Mouse (Mus musculus) gastrocnemius, postnatal 10 days (tissue): Measurements from ENCODE around the gene Hist1h2bk. TPM values are rescaled to one million over a fixed set of nuclear protein-coding genes. Genes with fewer than 3 reads are reported as not detected.

Source experiments
- DNase-seq: peaks from one replicate; pipeline ENCODE4 v3.0.0; 2021; ENCODE audit warnings: mixed read lengths
- long read RNA-seq, 2 experiments: library from polyadenylated mRNA; stranded (forward); transcript quantifications; one replicate each; pipeline ENCODE4 v2.0.0; 2021
- total RNA-seq, 2 experiments: library from RNA; stranded (reverse); gene quantifications; 2 replicates each; pipeline ENCODE4 v1.2.3; 2021

The Hist1h2bk gene
- 100 to 1,000 TPM; 209 to 249 TPM for total RNA-seq
- long read RNA-seq, experiment 1: 0 reads
- long read RNA-seq, experiment 2: 0 reads

DNA sequence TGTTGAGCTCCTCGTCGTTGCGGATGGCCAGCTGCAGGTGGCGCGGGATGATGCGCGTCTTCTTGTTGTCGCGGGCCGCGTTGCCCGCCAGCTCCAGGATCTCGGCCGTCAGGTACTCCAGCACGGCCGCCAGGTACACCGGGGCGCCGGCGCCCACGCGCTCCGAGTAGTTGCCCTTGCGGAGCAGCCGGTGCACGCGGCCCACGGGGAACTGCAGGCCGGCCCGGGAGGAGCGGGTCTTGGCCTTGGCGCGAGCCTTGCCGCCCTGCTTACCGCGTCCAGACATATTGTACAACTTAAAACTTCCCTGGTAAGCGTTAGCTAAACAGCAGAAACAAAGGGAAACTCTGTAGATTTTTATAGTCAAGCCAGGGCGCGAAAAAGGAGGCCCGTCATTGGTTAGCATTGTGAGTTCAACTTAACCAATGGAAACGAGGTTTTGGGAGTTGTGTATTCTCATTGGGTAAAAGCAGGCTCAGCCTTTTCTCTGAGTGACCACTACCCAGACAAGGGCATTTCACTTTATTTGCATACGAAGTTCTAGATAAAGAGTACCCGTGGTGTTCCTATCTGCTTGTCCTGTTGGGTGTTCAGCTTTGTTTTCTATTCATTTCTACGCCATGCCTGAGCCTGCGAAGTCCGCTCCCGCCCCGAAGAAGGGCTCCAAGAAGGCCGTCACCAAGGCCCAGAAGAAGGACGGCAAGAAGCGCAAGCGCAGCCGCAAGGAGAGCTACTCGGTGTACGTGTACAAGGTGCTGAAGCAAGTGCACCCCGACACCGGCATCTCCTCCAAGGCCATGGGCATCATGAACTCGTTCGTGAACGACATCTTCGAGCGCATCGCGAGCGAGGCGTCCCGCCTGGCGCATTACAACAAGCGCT is at the start of gene Hist1h2bk, which contains the start of gene Hist1h2ah:
Gene Hist1h2bk (plus strand): TSS at position 604 of the 882 bp plus-strand sequence.
Gene Hist1h2ah (minus strand): TSS at position 302 of the 882 bp plus-strand sequence.
- DNase-seq: peak; percentile 64

DNA sequence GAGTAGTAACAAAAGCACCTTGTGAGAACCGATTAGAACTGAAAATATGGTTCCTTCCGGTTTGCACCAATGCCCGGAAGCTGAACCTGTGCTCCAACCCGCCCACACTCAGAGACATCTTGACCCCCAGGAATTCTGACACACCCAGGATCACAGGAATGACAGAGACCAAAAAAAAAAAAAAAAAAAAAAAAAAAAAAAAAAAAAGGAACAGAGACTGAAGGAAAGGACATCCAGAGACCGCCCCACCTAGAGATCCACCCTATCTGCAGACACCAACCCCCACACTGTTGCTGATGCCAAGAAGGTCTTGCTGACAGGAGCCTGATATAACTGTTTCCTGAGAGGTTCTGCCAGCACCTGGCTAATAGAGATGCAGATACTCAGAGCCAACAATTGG is 43.1 kb upstream of the Hist1h2bk start:
- no peak for DNase-seq

DNA sequence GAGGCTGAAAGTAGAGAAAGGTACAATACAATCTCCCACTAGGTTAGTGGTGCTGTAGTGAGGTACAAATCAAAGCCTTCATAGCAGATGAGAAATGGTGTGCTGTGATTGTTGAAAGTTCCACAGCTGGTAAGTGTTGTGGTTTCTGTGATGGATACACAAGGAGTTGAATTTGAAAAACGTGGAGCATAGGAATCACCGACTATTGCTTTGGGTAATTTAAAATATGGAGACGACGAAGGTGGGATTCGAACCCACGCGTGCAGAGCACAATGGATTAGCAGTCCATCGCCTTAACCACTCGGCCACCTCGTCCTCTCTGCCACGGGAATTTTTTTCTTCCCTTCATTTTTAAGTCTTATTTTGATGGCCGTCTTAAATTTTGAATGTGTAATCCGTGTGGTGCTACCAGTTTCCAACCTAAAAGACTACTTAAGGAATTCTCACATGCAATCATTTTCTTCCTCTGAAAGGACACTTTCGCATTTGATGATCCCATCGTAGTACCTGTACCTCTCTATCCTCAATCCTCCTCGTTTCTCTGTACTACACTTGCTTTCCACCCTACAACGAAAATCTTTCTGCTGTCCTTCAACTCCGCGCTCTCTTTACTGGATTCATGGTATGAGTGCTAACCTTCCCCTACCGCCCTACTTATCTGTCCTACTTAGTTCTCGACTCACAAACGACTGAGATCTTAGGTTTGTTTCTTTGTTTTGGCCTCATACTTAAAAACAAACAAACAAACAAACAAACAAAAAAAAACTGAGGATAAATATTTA is 41.5 kb upstream of the Hist1h2bk start:
- DNase-seq: no peak

DNA sequence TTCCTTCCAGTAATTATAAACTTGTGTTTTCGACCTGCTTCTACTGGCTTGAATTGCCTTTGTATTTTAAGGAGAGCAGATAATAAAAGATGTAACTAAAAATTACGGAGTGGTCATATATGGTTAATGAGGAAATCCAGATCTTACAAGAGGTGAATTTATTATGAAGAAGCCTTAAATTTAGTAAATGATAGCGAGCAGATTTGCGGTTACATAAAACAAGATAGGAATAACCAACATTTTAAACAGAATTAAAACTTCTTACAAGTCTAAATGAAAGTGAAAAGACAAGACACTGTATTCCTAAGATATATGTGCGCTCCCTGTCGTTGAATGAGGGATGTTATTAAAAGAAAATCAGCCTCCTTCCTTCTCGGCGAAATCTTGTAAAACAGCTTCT is 40.8 kb upstream of the Hist1h2bk start:
- no peak for DNase-seq

DNA sequence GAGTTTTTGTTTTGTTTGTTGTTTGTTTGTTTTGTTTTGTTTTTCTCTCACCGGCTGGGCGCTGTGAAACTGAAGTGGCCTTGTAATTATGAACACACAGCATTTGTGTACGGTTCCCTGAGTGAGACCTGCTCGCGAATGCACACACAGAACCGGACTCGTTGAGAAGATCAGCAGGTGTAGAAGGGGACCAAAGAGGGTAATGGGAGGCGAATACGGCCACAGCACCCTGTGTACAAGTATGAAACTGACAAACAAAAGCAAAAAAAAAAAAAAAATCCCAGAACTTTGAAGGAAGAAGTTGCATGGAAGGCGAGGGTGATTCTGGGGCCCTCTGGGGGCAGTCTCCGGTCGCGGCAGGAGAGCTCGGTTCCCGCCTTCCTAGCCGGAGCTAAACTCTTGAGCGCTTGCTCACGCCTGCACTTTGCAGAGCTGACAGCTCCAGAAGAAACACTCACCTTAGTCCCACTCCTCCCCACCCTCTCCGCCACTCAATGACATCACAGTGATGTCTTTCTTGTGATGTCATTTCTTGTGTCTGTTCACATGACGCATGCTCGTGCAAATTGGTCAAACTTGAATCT is 40.2 kb upstream of the Hist1h2bk start:
- DNase-seq: no peak

DNA sequence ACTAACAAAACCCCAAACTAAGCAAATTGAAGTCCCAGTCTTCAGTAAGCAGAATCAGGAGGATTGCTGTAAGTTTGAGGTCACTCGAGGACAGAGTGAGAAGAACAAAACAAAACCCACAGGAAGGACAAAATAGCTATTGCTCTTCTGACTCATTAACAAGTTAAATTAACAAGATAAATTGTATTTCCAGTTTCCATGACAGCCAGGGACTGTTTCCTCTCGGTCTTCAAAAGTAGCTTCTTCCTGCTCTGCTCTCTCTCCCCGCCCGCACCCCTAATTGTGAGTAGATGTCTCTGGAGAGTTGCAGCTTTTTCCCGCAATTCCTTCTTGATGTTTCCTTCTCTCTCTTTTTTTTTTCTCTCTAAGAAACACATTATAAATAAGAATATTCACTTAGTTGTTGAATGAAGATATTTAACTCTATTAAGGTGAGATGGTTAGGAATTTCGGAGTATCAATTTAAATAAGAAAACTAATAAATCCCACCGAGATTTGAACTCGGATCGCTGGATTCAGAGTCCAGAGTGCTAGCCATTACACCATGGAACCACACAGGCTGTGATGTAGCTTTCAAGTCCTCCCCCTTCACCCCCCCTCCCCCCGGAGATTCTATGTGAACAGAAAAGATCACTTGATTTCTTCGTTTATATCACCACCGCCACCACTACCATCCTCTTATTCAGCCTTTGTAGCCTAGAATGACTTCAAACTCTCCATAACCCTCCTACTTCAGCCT is 39.4 kb upstream of the Hist1h2bk start:
- no peak for DNase-seq

DNA sequence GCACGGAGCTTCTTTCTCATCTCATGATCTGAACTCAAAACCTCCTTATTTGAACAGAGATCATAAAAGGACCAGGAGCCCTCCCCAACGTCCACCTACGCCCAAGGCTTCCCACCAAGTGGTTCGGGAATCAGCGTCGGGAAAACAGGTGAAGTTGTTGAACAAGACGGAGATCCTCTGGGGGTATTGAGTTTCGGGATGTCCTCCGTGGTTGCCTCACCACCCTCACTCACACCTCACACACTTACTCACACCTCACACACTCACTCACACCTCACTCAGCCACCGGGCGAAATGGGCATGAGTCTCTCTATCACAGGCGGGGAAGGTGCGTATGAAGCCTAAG is 38.9 kb upstream of the Hist1h2bk start:
- no peak for DNase-seq

DNA sequence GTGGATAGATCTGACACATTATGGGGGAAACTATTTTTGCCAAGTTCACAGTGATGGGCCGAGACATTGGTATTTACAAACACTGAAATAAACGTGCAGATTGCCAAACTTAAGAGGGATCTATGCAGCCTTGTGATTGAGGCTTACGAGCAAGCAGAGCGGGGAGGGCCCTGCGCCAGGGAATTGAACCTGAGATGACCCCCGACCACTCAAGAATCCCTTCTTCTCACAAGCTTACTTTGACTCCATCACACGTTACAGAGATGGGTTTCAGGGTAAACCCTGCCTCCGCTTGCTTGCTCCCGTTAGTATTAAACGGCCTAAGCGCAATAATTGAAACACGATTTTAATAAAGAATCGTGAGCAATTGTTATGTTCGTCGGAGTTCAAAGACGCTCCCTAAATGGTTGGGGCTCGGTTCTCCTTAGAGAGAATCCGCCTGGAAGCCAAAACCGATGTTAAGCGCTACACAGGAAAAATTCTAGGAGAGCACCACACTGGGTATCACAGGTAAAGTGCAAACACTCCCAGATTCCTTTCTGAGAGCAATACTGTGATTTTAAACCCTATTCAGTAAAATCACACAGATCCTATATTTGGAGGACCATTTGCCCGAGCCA is 38.4 kb upstream of the Hist1h2bk start:
- no peak for DNase-seq

DNA sequence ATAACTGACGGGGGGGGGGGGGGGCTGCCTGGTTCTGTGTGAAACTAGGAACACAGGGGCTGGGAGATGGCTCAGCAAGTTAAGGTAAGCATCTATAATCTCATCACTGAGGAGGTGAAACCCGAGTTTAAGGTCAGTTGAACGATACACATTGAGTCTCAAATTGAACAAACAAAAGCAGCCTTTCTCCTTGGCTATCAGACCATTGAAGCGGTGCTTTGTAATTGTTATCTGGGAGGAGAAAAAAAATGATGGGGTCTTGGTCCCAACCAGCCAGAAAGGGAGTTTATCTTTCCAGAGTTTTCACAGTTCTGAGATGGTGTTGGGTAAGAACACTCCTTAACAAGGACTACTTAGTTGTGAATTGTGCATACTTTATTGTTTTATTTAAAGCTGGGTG is 37.8 kb upstream of the Hist1h2bk start:
- DNase-seq: no peak

DNA sequence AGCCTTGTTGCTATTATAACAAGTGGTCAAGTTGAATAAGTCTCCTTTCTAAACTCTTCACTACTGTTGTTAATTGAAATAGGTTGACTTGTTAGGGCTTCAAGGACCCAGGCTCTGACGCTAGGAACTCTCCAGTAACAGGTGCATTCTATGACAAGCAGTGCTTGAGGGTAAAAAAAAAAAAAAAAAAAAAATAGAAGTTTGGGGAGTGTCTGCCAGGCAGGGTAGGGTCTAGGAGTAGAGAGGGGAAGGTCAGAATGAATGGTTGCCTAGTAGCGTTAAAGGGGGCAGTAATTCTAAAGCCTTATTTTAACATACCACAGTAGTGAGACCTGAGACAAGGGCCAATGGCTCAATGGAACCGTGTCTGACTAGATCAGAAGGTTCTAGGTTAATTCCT is 37.3 kb upstream of the Hist1h2bk start:
- no peak for DNase-seq

DNA sequence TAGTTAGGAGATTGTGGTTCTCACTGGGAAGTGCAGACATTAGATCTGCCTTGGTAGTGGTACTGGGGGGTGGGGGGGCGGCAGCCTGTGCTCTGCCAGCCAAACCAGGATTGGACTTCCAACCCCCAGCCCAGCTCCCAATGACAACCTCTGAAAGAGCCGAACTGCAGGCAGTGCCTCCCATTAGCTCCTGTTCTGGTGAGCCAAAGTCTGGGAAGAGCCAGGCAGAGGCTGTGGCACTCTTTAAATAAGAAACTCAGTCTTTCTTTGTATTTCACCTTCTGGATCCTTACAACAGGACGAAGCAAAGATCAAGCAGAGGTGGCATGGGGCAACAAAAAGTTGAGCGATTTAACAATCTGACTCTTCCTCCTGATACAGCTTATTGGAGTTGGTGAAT is 36.5 kb upstream of the Hist1h2bk start:
- no peak for DNase-seq

DNA sequence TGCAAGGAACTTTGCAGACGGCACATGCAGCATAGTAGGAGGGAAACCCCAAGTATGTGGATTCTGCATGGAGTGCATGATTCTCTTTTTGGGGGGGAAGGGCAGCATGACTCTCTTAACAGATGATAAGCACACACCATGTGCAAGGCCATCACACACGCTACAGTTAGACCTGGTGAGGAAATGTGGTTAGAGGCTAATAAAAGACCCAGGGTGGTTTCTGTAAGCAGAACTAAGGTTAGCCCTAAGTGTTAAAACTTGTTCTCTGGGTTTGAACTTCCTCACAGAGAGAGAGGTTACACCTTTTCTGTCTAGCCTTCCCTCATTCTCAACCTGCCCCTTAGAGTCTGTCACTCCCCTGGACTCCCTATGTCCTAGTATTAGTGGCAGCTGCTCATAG is 34.3 kb upstream of the Hist1h2bk start:
- no peak for DNase-seq

DNA sequence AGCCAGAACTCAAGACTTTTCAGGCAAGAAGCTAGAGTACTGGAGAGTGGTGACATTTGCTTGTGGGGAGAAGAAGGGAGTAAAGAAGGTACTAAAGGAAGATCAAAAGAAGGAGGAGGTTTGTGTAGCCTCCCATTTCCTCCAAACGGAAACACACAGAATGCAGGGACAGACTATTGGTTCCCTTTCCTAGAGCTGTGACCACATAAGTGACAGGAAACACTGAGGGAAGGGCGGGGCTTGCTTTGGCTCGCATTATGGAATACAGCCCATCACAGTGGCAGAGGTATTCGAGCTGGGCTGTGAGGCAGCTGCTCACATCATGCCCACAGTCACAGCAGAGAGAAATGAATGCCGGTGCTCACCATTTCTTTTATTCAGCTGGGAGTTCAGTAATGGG is 33.8 kb upstream of the Hist1h2bk start:
- no peak for DNase-seq

DNA sequence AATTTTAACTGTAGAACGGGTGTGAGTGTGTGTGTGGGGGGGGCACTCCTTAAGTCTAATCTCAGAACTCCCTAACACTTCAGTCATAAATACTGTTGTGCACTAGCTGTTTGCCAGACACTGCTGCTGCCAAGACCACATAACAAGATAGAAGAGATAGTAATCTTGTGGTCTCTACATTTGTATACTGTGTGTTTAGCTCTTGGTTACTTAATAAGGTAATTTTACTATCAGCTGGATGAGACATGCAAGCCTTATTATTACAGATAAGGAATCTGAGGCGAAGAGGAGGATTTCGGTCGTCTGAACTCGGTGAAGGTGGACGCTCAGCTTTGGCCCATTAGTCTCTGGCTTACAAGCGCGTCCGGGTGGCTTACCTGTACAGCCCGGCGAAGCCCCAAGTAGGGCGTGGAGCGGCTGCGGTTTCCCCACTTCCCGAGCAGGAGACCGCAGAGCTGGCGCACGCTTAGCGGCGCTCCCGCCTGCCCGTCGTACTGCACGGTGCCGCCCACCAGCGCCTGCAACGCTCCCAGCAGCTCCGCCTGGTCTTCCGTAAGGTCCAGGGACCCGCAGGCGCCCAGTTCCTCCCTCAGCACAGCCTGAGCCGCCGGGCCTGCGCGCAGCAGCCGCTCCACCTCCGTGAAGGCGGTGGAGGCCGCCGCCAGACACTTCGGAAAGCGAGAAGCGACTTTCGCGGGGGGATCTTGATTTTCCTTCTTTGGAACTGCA is 29.9 kb upstream of the Hist1h2bk start:
- peak; percentile 38 for DNase-seq

DNA sequence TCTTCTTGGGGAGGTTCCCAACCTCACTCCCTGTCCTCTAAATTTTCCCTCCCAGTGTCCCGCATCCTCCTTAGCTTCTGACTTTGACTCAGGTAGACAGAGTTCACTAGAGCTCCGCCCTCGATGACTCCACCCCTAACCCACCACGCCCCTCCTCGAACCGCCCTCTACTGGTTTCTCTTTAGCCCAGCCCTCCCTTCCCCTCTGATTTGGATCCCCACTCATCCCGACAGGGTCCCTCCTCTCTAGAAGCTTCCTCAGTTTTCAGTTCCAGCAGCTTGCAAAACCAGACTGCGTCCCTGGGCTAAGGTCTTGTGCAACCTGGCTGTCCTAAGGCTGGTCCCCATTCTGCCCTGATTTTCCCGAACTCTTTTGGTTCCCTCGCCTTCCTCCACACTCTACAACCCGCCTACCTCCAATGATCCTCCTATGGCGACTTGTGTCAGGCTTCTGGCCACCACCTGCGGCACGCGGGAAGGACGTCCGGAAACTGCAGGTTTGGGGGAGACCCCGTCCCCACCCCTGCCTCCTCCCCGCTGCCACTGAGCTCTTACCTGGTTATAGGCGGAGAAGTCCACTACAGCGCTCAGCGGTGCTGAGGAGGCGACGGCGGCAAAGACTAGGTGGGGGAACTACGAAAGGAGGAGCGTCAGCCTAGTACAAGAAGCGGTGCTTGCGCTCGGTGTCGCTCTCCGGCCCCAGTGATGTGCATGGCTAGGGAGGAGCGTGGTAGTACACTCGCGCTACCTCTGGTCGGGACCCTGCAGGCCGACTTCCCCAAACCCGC is 29.1 kb upstream of the Hist1h2bk start:
- no peak for DNase-seq

DNA sequence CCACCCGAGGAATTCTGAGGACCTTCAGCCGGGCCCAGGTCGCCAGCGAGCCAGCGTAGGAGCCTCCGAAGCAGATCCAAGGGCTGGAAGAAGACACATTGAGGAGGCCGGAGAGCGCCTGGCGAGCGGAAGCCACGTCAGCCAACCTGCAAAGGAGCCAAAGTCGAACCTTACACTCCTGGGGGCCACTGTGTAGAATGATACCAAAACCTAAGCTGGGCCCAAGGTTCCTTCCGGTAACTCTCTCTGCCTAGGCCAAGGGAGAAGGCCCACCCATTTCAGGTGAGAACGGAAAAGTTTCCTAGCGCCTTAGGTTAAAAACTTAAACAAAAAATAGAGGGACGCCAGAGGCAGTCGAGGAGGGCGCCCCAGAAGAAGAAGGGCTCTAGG is 28.6 kb upstream of the Hist1h2bk start:
- no peak for DNase-seq

DNA sequence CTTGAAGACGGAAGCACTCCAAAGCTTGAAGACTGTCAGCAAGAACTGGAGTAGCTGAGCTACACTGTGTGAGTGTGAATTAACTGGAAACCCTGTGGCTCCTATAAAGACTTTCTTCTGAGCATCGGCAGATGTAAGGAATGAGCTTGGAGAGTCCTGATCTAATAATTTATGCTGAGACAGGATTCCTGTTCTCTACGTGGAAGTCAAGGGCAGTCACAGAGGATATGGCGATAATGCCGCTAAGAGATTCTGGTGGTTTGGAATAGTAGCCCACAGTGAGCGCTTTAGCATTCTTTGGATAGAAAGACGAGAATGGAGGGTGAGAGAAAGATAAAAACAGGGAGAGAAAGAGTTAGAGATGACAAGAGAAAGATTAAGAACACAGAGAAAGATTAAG is 27.8 kb upstream of the Hist1h2bk start:
- DNase-seq: no peak

DNA sequence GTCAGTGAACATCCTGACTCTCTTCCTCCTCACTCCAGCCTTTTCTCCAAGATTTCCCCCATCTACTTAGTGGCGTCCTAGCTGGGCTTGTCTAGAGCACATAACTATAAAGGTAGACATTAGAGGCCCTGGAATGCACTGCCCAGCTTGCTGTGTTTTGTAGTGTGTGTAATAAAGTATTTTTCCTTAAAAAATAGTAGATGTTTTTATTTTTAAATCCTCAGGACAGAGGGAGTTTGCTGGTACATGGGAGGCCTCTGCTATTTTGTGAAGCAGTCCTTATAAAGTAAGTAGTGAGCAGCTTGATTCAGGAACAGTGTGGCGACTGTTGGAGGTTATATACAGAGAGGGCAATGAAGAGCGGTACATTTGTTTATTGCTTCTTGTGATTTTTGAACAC is 27.0 kb upstream of the Hist1h2bk start:
- DNase-seq: no peak

DNA sequence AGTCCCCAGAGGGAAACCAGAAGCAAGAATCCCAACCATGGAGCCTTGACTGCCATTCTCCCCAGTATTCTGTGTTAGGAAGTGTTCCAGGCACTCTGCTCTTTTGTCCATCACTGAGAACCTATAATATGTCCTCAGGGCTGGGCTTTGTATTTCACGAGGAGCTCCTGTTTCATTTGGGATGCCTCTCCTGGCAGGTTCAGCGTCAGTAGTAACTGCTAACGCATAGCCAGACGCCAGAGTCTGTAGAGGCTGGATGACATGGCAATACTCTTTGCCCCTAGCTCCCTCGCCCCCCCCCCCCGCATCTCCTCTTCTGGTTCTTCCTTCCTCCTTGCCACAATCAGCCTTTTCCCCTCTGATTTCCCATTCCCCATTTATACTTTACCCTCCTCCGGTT is 26.0 kb upstream of the Hist1h2bk start, which contains the start of gene Prss16:
Gene Prss16 (minus strand): TSS at position 101 of the 400 bp plus-strand sequence.
- DNase-seq: no peak

DNA sequence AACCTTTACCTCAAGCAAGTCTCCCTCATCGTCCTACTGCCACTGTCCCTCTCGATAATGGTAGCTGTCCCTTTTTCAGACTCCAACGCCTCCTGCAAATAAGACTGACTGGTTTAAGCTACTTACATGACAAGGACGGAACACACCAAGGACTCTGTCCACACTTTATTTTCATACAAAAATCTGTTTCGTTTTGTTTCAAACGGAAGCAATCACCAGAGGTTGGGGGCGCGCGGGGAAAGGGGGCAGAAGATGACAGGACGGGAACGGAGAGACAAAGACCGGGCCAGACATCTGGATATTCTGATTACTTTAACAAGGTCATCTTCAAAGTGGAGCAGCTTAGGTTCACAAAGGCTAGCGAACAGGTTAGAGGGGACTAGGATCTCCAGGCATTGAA is 22.0 kb upstream of the Hist1h2bk start:
- DNase-seq: no peak
